In the genomic region with DNA sequence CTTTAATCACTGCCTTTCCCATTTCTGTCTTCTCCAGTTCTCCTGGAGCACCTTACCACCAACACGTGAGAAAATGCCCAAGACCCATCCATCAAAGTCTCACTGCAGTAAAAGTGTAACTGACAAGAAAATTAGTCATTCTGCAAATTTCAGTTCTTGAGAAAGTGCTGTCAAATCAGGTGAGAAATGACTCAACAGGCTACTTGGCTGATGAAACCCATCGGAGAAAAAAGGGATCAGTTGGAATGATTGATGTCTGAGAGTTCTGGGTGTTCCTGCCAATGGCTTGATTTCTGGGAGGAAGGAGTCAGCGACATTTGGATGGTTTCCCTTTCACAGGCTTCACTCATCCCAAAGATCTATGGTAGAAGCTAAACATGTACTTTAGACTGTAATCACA, we compare ENCODE assay signal across 28 mouse cellular contexts. TPM values are rescaled to one million over a fixed set of nuclear protein-coding genes. Genes with fewer than 3 reads are reported as not detected.
DNase-seq lines count a peak whose midpoint lies in the region; ATAC-seq and TF ChIP-seq lines count a peak whose summit lies in the region.
"Had no signal": no experiment of that assay in that cellular context is flagged by ENCODE, and none has a peak within 500 bp of the region (broad histone marks: within the 10 kb centered on the region; RNA-seq: fewer than 3 reads in every experiment).

No protein-coding gene starts in this region.

- TF ChIP-seq CTCF in layer of hippocampus, adult 2 months (conservative IDR thresholded peaks at IDR 0.05), result no peak

- ATAC-seq in megakaryocyte progenitor cell, adult 5-6 weeks (replicated peaks; ENCODE audit: poor library complexity), result no peak
- ATAC-seq: activated CD4-positive, CD25-positive, alpha-beta regulatory T cell, adult 4 months; CD4-positive, CD25-positive, alpha-beta regulatory T cell, adult 4 months; forebrain, embryonic 13.5 days; forebrain, embryonic 15.5 days; forebrain, postnatal 0 days; Patski had no signal

- DNase-seq in 3T3-L1 (ENCODE audit: low read depth, low spot score), result peak; percentile 77
- peak; percentile 61 for DNase-seq in A20 (ENCODE audit: low read depth, low spot score)
- peak; percentile 66 for DNase-seq in NIH3T3 (ENCODE audit: low read depth)
- peak; percentile 31 for DNase-seq in fat pad, adult 2 months (ENCODE audit: extremely low read depth, low read depth, low spot score)
- DNase-seq in B cell, adult 2 months, result no peak
- DNase-seq in layer of hippocampus, adult 2 months (ENCODE audit: low spot score in 2 of 2), result no peak
- DNase-seq: adrenal gland, adult 2 months; adrenal gland, postnatal 10 days; adrenal gland, postnatal 25 days; cerebellum, adult 11 months; cerebellum, adult 18-20 months; cerebellum, adult 8-10 months; cerebellum, adult 9-11 months; cerebellum, postnatal 14 days; cerebellum, postnatal 36 days; embryo, embryonic 11 days; forebrain, postnatal 0 days had no signal

- H3K27ac ChIP-seq in layer of hippocampus, adult 2 months, result no peak overlapping the region
- H3K27ac ChIP-seq: embryonic facial prominence, embryonic 13.5 days; embryonic facial prominence, embryonic 15.5 days; forebrain, embryonic 13.5 days; forebrain, embryonic 15.5 days had no signal

- H3K4me3 ChIP-seq in layer of hippocampus, adult 2 months, result no peak overlapping the region
- H3K4me3 ChIP-seq: embryonic facial prominence, embryonic 13.5 days; embryonic facial prominence, embryonic 15.5 days; erythroblast, embryonic 14.5 days; forebrain, embryonic 13.5 days; forebrain, embryonic 15.5 days had no signal

RNA-seq across cellular contexts. Expression of gene Insm1, which starts 44.8 kb away (rescaled TPM):
- not detected in 2 replicates for total RNA-seq in megakaryocyte progenitor cell, adult 5-6 weeks (2015)
- not detected in 2 replicates for total RNA-seq in megakaryocyte progenitor cell, adult 5-6 weeks (2017)
- 1 to 10 TPM; 6.6 to 7.2 TPM for total RNA-seq in layer of hippocampus, adult 2 months (2021)
- total RNA-seq: common myeloid progenitor, adult 5-6 weeks; MEL had no signal

Comparison
In these comparisons a context has a peak if more than half of its experiments do, and no peak if none do; other contexts are left out.
1. DNase-seq: peak in 3T3-L1 (single experiment), A20 (single experiment), NIH3T3 (single experiment) and fat pad, adult 2 months (single experiment); none in B cell, adult 2 months (0 of 2) and layer of hippocampus, adult 2 months (0 of 2).
2. RNA of gene Insm1, which starts 44.8 kb away (total RNA-seq): 6.6 to 7.2 TPM in layer of hippocampus, adult 2 months; not detected in megakaryocyte progenitor cell, adult 5-6 weeks; every median in the first group is over 4 times any median in the second.